Mouse (Mus musculus): ENCODE measurements at regions not wholly inside any gene's neighbourhood (a gene's known extent, or its start where the extent isn't known, plus 50 kb on each side); places are given as distances from the start of the nearest gene placed in this dataset.

DNA sequence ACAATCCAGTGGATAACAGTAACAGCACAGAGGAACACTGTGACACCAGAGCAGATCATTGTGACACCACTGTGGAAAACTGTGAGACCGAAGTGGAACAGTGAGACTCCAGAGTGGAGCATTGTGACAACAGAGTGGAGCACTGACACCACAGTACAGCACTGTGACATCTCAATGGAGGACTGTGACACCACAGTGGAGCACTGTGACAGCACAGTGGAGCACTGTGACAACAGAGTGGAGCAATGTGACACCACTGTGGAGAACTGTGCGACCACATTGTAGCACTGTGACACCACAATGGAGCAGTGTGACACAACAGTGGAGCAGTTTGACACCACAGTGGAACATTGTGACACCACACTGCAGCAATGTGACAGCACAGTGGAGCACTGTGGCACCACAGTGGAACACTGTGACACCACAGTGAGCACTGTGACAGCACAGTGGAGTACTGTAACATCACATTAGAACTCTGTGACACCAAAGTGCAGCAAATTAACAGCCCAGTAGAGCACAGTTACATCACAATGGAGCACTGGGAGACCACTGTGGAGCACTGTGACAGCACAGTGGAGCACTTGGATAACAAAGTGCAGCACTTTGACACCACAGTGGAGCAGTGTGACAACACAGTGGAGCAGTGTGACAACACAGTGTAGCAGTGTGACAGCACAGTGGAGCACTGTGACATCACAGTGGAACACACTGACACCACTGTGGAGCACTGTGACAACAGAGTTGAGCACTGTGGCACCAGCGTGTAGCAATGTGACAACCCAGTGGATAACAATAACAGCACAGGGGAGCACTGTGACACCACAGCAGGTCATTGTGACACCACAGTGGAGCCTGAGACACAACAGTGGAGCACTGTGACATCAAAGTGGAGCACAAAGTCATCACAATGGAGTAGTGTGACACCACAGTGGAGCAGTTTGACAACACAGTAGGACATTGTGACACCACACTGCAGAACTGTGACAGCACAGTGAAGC, 84.9 kb upstream of the Vmn1r2 start (continued):
- TF ChIP-seq GATA1 (IDR thresholded peaks at IDR 0.05; ENCODE audit: low read depth, low read length) = no peak

DNA sequence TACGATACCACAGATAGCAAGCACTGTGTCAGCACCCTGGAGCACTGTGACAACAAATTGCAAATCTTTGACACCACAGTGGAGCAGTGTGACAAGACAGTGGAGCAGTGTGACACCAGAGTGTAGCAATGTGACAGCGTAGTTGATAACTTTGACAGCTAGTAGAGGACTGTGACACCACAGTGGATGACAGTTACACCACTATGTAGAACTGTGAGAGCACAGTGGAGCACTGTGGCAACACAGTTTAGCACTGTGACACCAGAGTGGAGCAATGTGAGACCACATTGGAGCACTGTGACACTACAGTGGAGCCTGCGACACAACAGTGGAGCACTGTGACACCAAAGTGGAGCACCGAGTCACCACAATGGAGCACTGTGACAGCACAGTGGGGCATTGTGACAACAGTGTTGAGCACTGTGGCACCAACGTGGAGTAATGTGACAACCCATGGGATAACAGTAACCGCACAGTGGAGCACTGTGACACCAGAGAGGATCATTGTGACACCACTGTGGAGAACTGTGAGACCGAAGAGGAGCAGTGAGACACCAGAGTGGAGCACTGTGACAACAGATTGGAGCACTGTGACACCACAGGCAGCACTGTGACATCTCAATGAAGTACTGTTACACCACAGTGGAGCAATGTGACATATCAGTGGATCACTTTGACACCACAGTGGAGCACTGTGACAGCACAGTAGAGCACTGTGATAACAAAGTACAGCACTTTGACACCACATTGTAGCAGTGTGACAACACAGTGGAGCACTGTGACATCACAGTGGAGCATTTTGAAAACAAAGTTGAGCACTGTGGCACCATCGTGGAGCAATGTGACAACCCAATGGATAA, 83.7 kb upstream of the Vmn1r2 start:
- Histone ChIP-seq H3K9me3 (replicated peaks; ENCODE audit: insufficient read depth, low read length) (no peaks in the 10 kb centered on the region), H3K27me3 (ENCODE audit: control insufficient read depth in 1 of 2, insufficient read depth in 2 of 2, low read length in 2 of 2) (no peaks in the 10 kb centered on the region), H3K9ac (ENCODE audit: control insufficient read depth, low read depth, low read length, poor library complexity, severe bottlenecking) (no peak overlapping the region), H3K4me1 (ENCODE audit: control insufficient read depth in 1 of 2, insufficient read depth in 2 of 2, low read length in 2 of 2) (no peaks in the 10 kb centered on the region), H3K36me3 (ENCODE audit: control insufficient read depth in 1 of 2, insufficient read depth in 2 of 2, low read length in 2 of 2) (no peaks in the 10 kb centered on the region), H3K4me3 (ENCODE audit: control insufficient read depth in 1 of 2, insufficient read depth in 1 of 2, low read depth in 2 of 2, low read length in 2 of 2) (no peak overlapping the region), H3K27ac (ENCODE audit: control insufficient read depth, low read depth, low read length) (no peak overlapping the region), H3K79me2 (ENCODE audit: control insufficient read depth, insufficient read depth, low read length, poor library complexity) (no peaks in the 10 kb centered on the region)
- DNase-seq (ENCODE audit: low read depth, low spot score) = peak; percentile 58
- TF ChIP-seq POLR2AphosphoS5 (IDR thresholded peaks at IDR 0.05; ENCODE audit: borderline replicate concordance, low read depth, low read length) = peak; percentile 67; the same call in 1 of the 2 replicates
- no peak for TF ChIP-seq JUND (IDR thresholded peaks at IDR 0.05; ENCODE audit: low read depth, low read length)

DNA sequence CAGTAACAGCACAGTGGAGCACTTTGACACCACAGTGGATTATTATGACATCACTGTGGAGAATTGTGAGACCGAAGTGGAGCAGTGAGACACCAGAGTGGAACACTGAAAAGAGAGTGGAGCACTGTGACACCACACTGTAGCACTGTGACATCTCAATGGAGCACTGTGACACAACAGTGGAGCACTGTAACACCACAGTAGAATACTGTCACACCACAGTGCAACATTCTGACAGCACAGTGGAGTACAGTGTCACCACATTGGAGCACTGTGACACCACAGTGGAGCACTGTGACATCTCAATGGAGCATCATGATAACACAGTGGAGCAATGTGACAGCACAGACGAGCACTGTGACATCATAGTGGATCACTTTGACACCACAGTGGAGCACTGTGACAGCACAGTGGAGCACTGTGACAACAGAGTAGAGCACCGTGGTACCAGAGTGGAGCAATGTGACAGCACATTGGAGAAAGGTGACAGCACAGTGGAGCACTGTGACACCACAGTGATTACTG, 83.0 kb upstream of the Vmn1r2 start:
- Histone ChIP-seq H3K4me1 (ENCODE audit: control insufficient read depth in 1 of 2, insufficient read depth in 2 of 2, low read length in 2 of 2) (no peaks in the 10 kb centered on the region), H3K79me2 (ENCODE audit: control insufficient read depth, insufficient read depth, low read length, poor library complexity) (no peaks in the 10 kb centered on the region), H3K9me3 (replicated peaks; ENCODE audit: insufficient read depth, low read length) (no peaks in the 10 kb centered on the region), H3K4me3 (ENCODE audit: control insufficient read depth in 1 of 2, insufficient read depth in 1 of 2, low read depth in 2 of 2, low read length in 2 of 2) (no peak overlapping the region), H3K27ac (ENCODE audit: control insufficient read depth, low read depth, low read length) (no peak overlapping the region), H3K27me3 (ENCODE audit: control insufficient read depth in 1 of 2, insufficient read depth in 2 of 2, low read length in 2 of 2) (no peaks in the 10 kb centered on the region), H3K9ac (ENCODE audit: control insufficient read depth, low read depth, low read length, poor library complexity, severe bottlenecking) (no peak overlapping the region), H3K36me3 (ENCODE audit: control insufficient read depth in 1 of 2, insufficient read depth in 2 of 2, low read length in 2 of 2) (no peaks in the 10 kb centered on the region)
- TF ChIP-seq SMC3 (IDR thresholded peaks at IDR 0.05; ENCODE audit: low read depth, low read length) = no peak
- no peak for TF ChIP-seq E2F4 (IDR thresholded peaks at IDR 0.05; ENCODE audit: borderline replicate concordance, low read depth, low read length)
- TF ChIP-seq MYB (IDR thresholded peaks at IDR 0.05; ENCODE audit: low read depth, low read length) = no peak
- TF ChIP-seq ZNF384 (IDR thresholded peaks at IDR 0.05; ENCODE audit: low read depth, low read length) = no peak
- TF ChIP-seq MAZ (IDR thresholded peaks at IDR 0.05; ENCODE audit: low read depth, low read length) = no peak
- DNase-seq (ENCODE audit: low read depth, low spot score) = peak; percentile 44

All from MEL (cell line).